Mouse (Mus musculus): ENCODE measurements around the gene Wnt10a. TPM values are rescaled to one million over a fixed set of nuclear protein-coding genes. Genes with fewer than 3 reads are reported as not detected.

Wnt10a gene
- total RNA-seq, 2 experiments from 2014 or later: 3.4 to 3.7 TPM

- DNase-seq (ENCODE audit: low spot score in 2 of 2): peak in 1 of 2 experiments; percentile 58
Measured at GRCm38 (mm10) chr1:74784041-74784759, 7.1 kb upstream of the Wnt10a start.

GRCm38 (mm10) chr1:74787846-74788245 lies 3.5 kb upstream of the Wnt10a start:
- peak in 1 of 2 experiments; percentile 94 for DNase-seq (ENCODE audit: low spot score in 2 of 2)

GRCm38 (mm10) chr1:74788603-74789176 lies 2.6 kb upstream of the Wnt10a start:
- DNase-seq (ENCODE audit: low spot score in 2 of 2): no peak

- DNase-seq (ENCODE audit: low spot score in 2 of 2): no peak
Measured at GRCm38 (mm10) chr1:74790095-74790494, 1.2 kb upstream of the Wnt10a start.

- no peak for DNase-seq (ENCODE audit: low spot score in 2 of 2)
Measured at GRCm38 (mm10) chr1:74792831-74793660, 1.7 kb downstream of the Wnt10a start.

GRCm38 (mm10) chr1:74794487-74795144 lies 3.3 kb downstream of the Wnt10a start:
- no peak for DNase-seq (ENCODE audit: low spot score in 2 of 2)

GRCm38 (mm10) chr1:74795145-74795529 lies 3.8 kb downstream of the Wnt10a start:
- DNase-seq (ENCODE audit: low spot score in 2 of 2): no peak

GRCm38 (mm10) chr1:74797459-74797858 lies 6.1 kb downstream of the Wnt10a start:
- DNase-seq (ENCODE audit: low spot score in 2 of 2): peak in 1 of 2 experiments; percentile 30

GRCm38 (mm10) chr1:74800424-74800888 lies 9.1 kb downstream of the Wnt10a start:
- peak in 1 of 2 experiments; percentile 49 for DNase-seq (ENCODE audit: low spot score in 2 of 2)

GRCm38 (mm10) chr1:74801631-74802140 lies 10.4 kb downstream of the Wnt10a start:
- DNase-seq (ENCODE audit: low spot score in 2 of 2): no peak

- peak in 1 of 2 experiments; percentile 60 for DNase-seq (ENCODE audit: low spot score in 2 of 2)
Measured at GRCm38 (mm10) chr1:74802795-74803656, 11.7 kb downstream of the Wnt10a start.

- no peak for DNase-seq (ENCODE audit: low spot score in 2 of 2)
Measured at GRCm38 (mm10) chr1:74804211-74804870, 13.0 kb downstream of the Wnt10a start.

- DNase-seq (ENCODE audit: low spot score in 2 of 2): no peak
Measured at GRCm38 (mm10) chr1:74805340-74805835, 14.1 kb downstream of the Wnt10a start.

- DNase-seq (ENCODE audit: low spot score in 2 of 2): no peak
Measured at GRCm38 (mm10) chr1:74805843-74806242, 14.5 kb downstream of the Wnt10a start.

GRCm38 (mm10) chr1:74806360-74807311 lies 15.3 kb downstream of the Wnt10a start:
- DNase-seq (ENCODE audit: low spot score in 2 of 2): peak in 1 of 2 experiments; percentile 70

- DNase-seq (ENCODE audit: low spot score in 2 of 2): no peak
Measured at GRCm38 (mm10) chr1:74807551-74808071, 16.3 kb downstream of the Wnt10a start.

- peak; percentile 79 to 92 for DNase-seq (ENCODE audit: low spot score in 2 of 2)
Measured at GRCm38 (mm10) chr1:74808078-74808477, 16.8 kb downstream of the Wnt10a start.

- DNase-seq (ENCODE audit: low spot score in 2 of 2): no peak
Measured at GRCm38 (mm10) chr1:74809007-74809406, 17.7 kb downstream of the Wnt10a start.
